Mouse (Mus musculus): Measurements from ENCODE around the gene Rbbp7. TPM values are rescaled to one million over a fixed set of nuclear protein-coding genes. Genes with fewer than 3 reads are reported as not detected.

The Rbbp7 gene
- total RNA-seq (2023), result 93.8 TPM

GRCm38 (mm10) chrX:162760115-162760942 is at the start of gene Rbbp7:
Gene Rbbp7 (plus strand): TSS chrX:162760402.

Other genes with a start within 250 kb of the Rbbp7 start
- not detected for gene Reps2, start 116.8 kb upstream of the Rbbp7 start, total RNA-seq (2023)
- gene Txlng, start 69.1 kb downstream of the Rbbp7 start, total RNA-seq (2023), result 31.2 TPM
- 28.9 TPM for gene Syap1, start 128.0 kb downstream of the Rbbp7 start, total RNA-seq (2023)
- gene Ctps2, start 140.8 kb downstream of the Rbbp7 start, total RNA-seq (2023), result 145 TPM
- gene S100g, start 204.2 kb downstream of the Rbbp7 start, total RNA-seq (2023), result not detected